Comparison of ENCODE assay signal across 27 mouse cellular contexts in genomic region chr13:47580144-47580543, GRCm38 (mm10).
"Had no signal": no experiment of that assay in that cellular context is flagged by ENCODE, and none has a peak within 500 bp of the region (broad histone marks: within the 10 kb centered on the region; RNA-seq: fewer than 3 reads in every experiment).

No protein-coding gene starts in this region.

- H3K4me1 ChIP-seq: embryonic facial prominence, embryonic 12.5 days; embryonic facial prominence, embryonic 13.5 days; forebrain, embryonic 12.5 days; forebrain, embryonic 13.5 days; forebrain, embryonic 15.5 days; heart, embryonic 10.5 days had no signal

- H3K4me2 ChIP-seq: embryonic facial prominence, embryonic 12.5 days; embryonic facial prominence, embryonic 13.5 days; forebrain, embryonic 12.5 days; forebrain, embryonic 13.5 days; forebrain, embryonic 15.5 days had no signal

- H3K9ac ChIP-seq: embryonic facial prominence, embryonic 12.5 days; embryonic facial prominence, embryonic 13.5 days; forebrain, embryonic 12.5 days; forebrain, embryonic 13.5 days; forebrain, embryonic 15.5 days; forebrain, postnatal 0 days had no signal

- H3K36me3 ChIP-seq: embryonic facial prominence, embryonic 12.5 days; embryonic facial prominence, embryonic 13.5 days; forebrain, embryonic 10.5 days; forebrain, embryonic 12.5 days; forebrain, embryonic 15.5 days; heart, embryonic 10.5 days had no signal

- H3K4me3 ChIP-seq: embryonic facial prominence, embryonic 12.5 days; embryonic facial prominence, embryonic 13.5 days; erythroblast, embryonic 14.5 days; forebrain, embryonic 10.5 days; forebrain, embryonic 12.5 days; forebrain, embryonic 13.5 days; forebrain, embryonic 15.5 days; gastrocnemius, adult 2 months; heart, adult 2 months; heart, embryonic 10.5 days had no signal

- H3K27me3 ChIP-seq: embryonic facial prominence, embryonic 12.5 days; embryonic facial prominence, embryonic 13.5 days; forebrain, embryonic 12.5 days; forebrain, embryonic 13.5 days; forebrain, embryonic 15.5 days had no signal

- H3K27ac ChIP-seq: embryonic facial prominence, embryonic 12.5 days; embryonic facial prominence, embryonic 13.5 days; forebrain, embryonic 10.5 days; forebrain, embryonic 12.5 days; forebrain, embryonic 13.5 days; forebrain, embryonic 15.5 days; gastrocnemius, adult 2 months; heart, adult 2 months; heart, embryonic 10.5 days had no signal

- ATAC-seq: forebrain, embryonic 13.5 days; forebrain, embryonic 14.5 days; forebrain, embryonic 15.5 days; forebrain, embryonic 16.5 days; forebrain, postnatal 0 days had no signal

- H3K9me3 ChIP-seq: embryonic facial prominence, embryonic 13.5 days; forebrain, embryonic 10.5 days; forebrain, embryonic 12.5 days; forebrain, embryonic 13.5 days; forebrain, embryonic 15.5 days; heart, embryonic 10.5 days had no signal

- DNase-seq: cerebellum, adult 2 months; cerebellum, adult 8-10 months; cerebellum, adult 9-10 months; cerebellum, adult 9-11 months; cerebellum, postnatal 10 days; cerebellum, postnatal 14 days; cerebellum, postnatal 25 days; cerebellum, postnatal 36 days; embryo, embryonic 11 days; forebrain, postnatal 0 days; gastrocnemius, adult 2 months; gastrocnemius, postnatal 10 days; gastrocnemius, postnatal 14 days; gastrocnemius, postnatal 25 days; gastrocnemius, postnatal 36 days; heart, adult 18-20 months; heart, adult 2 months had no signal
